Mouse (Mus musculus) heart, embryonic 12.5 days (tissue): ENCODE measurements at regions not wholly inside any gene's neighbourhood (a gene's known extent, or its start where the extent isn't known, plus 50 kb on each side); places are given as distances from the start of the nearest gene placed in this dataset.

Experiments used
- ATAC-seq: fragments of 200-750 bp; cut with Nextera tagmentation; 2 replicates; pipeline ENCODE4 v1.8.0; 2017; ENCODE audit warnings: moderate TSS enrichment, moderate library complexity; ENCODE audit not compliant: insufficient number of reproducible peaks, low FRiP score
- H3K27ac ChIP-seq: fragments of 300-500 bp; sonication (generic); 2 replicates; pipeline ENCODE4 v1.5.1; 2016; ENCODE audit warnings: mild to moderate bottlenecking, moderate library complexity; ENCODE audit not compliant: poor library complexity, severe bottlenecking
- H3K27me3 ChIP-seq: fragments of 300-500 bp; sonication (generic); replicated peaks from 2 replicates; pipeline ENCODE4 v1.6.1; 2016; ENCODE audit warnings: mild to moderate bottlenecking, moderate library complexity
- H3K36me3 ChIP-seq: fragments of 300-500 bp; sonication (generic); 2 replicates; pipeline ENCODE4 v1.6.1; 2016; ENCODE audit warnings: mild to moderate bottlenecking, moderate library complexity
- H3K4me1 ChIP-seq: fragments of 300-500 bp; sonication (generic); replicated peaks from 2 replicates; pipeline ENCODE4 v1.6.1; 2016; ENCODE audit warnings: mild to moderate bottlenecking
- H3K4me2 ChIP-seq: fragments of 300-500 bp; sonication (generic); 2 replicates; pipeline ENCODE4 v1.6.1; 2016; ENCODE audit warnings: mild to moderate bottlenecking, moderate library complexity
- H3K4me3 ChIP-seq: fragments of 300-500 bp; sonication (generic); 2 replicates; pipeline ENCODE4 v1.5.1; 2016; ENCODE audit warnings: mild to moderate bottlenecking
- H3K9ac ChIP-seq: fragments of 300-500 bp; sonication (generic); 2 replicates; pipeline ENCODE4 v1.6.1; 2016; ENCODE audit warnings: mild to moderate bottlenecking, moderate library complexity
- H3K9me3 ChIP-seq: fragments of 300-500 bp; sonication (generic); replicated peaks from 2 replicates; pipeline ENCODE4 v1.6.1; 2016; ENCODE audit warnings: mild to moderate bottlenecking, moderate library complexity
- whole genome bisulfite sequencing: fragments of 180-500 bp; shearing (Covaris S2); methylation state at CpG from one replicate; pipeline ENCODE4 v1.1.7; 2016; 5-methylcytosine and 5-hydroxymethylcytosine counted together

DNA sequence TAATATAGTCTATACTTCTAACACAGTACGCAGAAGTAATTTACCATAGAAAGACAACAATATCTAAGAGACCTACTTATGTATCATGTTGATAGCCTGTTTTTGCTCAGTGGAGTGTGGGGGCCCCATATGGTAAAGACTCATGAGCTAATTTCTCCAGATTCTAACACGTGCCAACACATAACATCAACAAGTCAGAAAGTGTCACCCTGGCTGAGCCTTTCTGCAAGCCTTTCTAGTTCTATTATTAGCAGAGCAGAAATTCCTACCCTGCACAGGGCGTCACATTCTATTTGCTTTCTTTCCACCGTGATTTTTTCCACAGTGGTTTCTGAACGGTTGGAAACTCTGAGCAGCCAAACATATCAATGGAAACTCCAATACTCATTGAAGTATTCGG lies 219.5 kb downstream of the Efnb2 start:
- H3K27me3 ChIP-seq: no peaks in the 10 kb centered on the region
- WGBS: 30% methylated on average over 6 of the region's 6 CpGs
- no peak overlapping the region for H3K9ac ChIP-seq
- H3K4me3 ChIP-seq: no peak overlapping the region
- H3K4me1 ChIP-seq: peaks cover 25% of the 10 kb centered on the region
- no peaks in the 10 kb centered on the region for H3K9me3 ChIP-seq
- no peaks in the 10 kb centered on the region for H3K36me3 ChIP-seq
- ATAC-seq: peak; percentile 68
- peak overlapping the region; percentile 52 for H3K4me2 ChIP-seq
- peak overlapping the region; percentile 64; the same call in 1 of the 2 replicates for H3K27ac ChIP-seq

DNA sequence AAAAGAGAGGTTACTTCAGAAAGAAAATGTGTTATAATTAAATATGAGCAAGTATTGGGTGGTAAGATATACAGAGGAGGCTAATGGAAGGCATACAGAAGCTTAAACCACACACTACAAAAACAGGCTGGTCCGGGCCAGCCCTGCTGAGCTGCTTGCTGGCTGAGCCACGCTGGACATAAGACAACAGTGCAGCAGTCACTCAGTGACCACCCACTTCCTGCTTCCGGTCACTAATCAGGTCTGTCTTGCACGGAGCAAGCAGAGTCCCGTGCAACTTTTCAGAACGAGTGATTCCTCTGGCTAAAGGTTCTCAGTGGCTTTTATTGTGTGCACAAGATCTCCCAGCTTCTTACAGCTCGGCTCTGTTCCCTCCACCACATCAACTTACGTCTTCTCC lies 220.1 kb downstream of the Efnb2 start:
- Histone ChIP-seq H3K9ac (peak overlapping the region; percentile 54; the same call in 1 of the 2 replicates), H3K4me3 (peak overlapping the region; percentile 20; the same call in 1 of the 2 replicates), H3K36me3 (no peaks in the 10 kb centered on the region), H3K4me1 (peaks cover 25% of the 10 kb centered on the region), H3K27ac (peak overlapping the region; percentile 63), H3K27me3 (no peaks in the 10 kb centered on the region), H3K9me3 (no peaks in the 10 kb centered on the region), H3K4me2 (peak overlapping the region; percentile 52)
- ATAC-seq: peak; percentile 74
- WGBS: 40% methylated on average over 8 of the region's 8 CpGs

DNA sequence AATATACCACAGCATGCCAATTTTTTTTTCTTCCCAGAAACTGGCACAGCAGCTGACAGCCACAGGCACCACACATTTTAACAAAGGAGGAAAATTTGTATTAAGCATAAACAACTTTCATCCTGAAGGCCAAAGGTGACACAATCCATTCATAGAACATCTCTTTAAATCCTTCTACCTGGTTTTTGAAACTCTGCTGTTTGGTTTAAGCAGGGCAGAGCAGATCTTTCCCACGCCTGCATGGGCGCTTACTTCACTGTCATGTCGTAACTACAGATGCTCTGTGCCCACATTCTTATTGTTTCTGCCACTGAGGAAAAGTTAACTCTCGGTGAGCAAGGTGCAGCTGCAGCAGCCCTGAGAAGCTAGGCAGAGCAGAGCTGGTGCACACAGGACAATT lies 234.8 kb downstream of the Efnb2 start:
- Histone ChIP-seq H3K4me3 (no peak overlapping the region), H3K27me3 (no peaks in the 10 kb centered on the region), H3K9ac (no peak overlapping the region), H3K4me1 (0 out of 2 replicates have a peak, but pooled peaks cover 5% of the 10 kb centered on the region), H3K27ac (no peak overlapping the region), H3K9me3 (no peaks in the 10 kb centered on the region), H3K4me2 (no peak overlapping the region), H3K36me3 (no peaks in the 10 kb centered on the region)
- 64% methylated on average over 4 of the region's 4 CpGs for WGBS
- no peak for ATAC-seq

DNA sequence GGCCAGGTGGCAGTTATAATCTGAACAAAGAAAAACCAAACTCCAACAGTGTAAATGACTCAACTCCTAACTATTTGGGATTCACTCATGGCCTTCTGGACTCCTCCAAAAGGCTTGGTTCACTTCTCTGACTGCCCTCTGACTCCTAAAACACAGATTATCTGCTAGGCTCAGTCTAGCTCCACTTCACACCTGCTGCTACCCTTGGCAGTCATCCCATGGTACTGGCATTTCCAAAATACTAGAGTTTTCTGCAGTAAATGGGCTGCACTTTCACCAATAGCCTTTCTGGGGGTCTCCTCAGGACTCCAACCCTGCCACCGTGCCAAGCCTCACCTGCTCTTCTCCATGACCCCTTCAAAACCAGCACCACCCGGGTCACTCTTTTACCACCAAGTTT lies 237.6 kb downstream of the Efnb2 start:
- ATAC-seq: no peak
- 86% methylated on average over 2 of the region's 2 CpGs for WGBS

DNA sequence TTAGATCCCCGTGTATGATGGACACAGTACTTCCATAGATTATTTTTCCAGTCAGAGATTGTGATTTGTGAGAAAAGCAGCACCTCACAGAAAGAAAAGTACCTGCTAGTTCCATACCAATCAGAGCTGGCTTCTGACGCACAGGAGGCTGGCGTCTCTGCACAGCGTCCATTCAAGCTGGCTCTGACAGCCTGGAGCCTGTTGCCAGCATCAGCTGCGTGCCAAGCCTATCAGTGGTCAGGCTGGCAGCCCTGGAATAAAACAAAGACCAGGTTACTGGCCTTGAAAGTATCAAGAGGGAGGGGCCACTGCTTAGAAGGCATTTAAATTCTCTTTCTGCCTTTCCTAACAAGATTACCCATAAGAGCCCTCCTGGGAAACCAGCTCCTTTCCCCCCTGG lies 239.3 kb downstream of the Efnb2 start:
- Histone ChIP-seq H3K27me3 (no peaks in the 10 kb centered on the region), H3K9me3 (no peaks in the 10 kb centered on the region), H3K4me3 (no peak overlapping the region), H3K36me3 (no peaks in the 10 kb centered on the region), H3K9ac (no peak overlapping the region), H3K4me1 (0 out of 2 replicates have a peak, but pooled peaks cover 5% of the 10 kb centered on the region), H3K27ac (no peak overlapping the region), H3K4me2 (no peak overlapping the region)
- no peak for ATAC-seq
- WGBS: 45% methylated on average over 5 of the region's 5 CpGs

More for the DNA sequence above, 237.6 kb downstream of the Efnb2 start:
- H3K4me2 ChIP-seq: no peak overlapping the region
- no peak overlapping the region for H3K9ac ChIP-seq
- no peak overlapping the region for H3K4me3 ChIP-seq
- H3K4me1 ChIP-seq: 0 out of 2 replicates have a peak, but pooled peaks cover 5% of the 10 kb centered on the region
- no peak overlapping the region for H3K27ac ChIP-seq
- H3K9me3 ChIP-seq: no peaks in the 10 kb centered on the region
- no peaks in the 10 kb centered on the region for H3K27me3 ChIP-seq
- no peaks in the 10 kb centered on the region for H3K36me3 ChIP-seq

DNA sequence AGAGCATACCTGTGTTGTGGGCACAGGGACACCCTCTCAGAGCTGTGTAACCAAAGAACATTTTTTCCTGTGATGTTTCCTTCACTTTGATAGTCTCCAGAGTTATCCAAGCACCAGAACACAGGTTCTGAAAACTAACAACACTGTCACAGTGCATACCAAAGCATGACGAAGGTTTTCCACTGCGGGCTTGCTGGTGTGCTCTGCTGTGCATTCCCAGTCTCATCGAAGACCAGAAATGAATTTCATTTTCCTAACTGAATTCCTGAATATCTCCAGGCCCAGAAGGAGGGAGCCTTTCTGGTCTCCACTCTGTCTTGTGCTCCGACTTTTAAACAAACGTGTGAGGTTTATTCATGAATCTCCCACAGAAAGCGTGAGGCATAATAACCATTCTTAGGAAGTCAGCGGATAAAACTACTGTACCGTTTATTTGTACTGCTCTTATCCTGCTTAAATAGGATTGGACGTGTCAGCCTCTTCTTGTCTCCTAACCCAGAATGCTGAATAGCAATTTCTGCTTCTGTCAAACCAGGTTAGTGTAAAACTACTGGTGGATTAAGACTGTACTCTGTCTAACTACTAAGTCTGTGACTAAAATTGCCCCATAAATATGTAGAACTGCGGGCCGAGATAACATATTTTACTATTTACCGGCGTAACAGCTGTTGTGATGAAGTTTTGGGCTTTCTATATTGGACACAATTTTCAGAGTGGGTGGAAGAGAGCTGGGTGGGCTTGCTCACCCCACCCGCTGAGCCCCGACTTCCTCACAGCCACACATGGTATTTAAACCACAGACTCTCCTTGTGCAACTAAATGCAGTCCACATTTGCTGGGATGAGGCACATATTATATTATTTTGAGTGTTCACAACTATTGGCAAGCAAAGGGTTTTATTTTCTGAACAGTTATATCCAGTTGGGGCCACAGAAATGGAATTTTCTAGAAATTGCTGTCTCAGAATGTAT lies 241.4 kb downstream of the Efnb2 start:
- Histone ChIP-seq H3K4me2 (no peak overlapping the region), H3K9ac (no peak overlapping the region), H3K9me3 (no peaks in the 10 kb centered on the region), H3K36me3 (no peaks in the 10 kb centered on the region), H3K4me1 (0 out of 2 replicates have a peak, but pooled peaks cover 10% of the 10 kb centered on the region), H3K4me3 (no peak overlapping the region), H3K27me3 (no peaks in the 10 kb centered on the region), H3K27ac (no peak overlapping the region)
- 75% methylated on average over 15 of the region's 15 CpGs for WGBS
- ATAC-seq: no peak

DNA sequence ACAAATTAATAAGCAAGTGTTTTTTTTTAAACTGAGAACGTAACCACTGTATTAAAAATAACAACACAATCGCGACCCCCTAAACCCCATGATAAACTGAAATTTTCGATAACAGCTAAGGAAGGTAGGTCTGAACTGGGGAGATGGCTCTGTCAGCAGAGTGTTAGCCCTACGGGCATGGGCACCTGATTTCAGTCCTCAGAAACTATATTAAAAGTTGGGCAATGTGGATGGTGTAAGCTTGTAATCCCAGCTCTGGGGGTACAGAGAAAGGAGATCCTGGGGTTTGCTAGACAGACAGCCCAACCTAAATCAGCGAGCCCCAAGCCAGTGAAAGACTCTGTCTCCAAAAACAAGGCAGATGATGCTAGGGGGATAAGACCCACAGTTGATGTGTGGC lies 242.1 kb downstream of the Efnb2 start:
- Histone ChIP-seq H3K9me3 (no peaks in the 10 kb centered on the region), H3K4me3 (no peak overlapping the region), H3K4me1 (0 out of 2 replicates have a peak, but pooled peaks cover 10% of the 10 kb centered on the region), H3K36me3 (no peaks in the 10 kb centered on the region), H3K27ac (no peak overlapping the region), H3K27me3 (no peaks in the 10 kb centered on the region), H3K9ac (no peak overlapping the region), H3K4me2 (no peak overlapping the region)
- ATAC-seq: no peak
- WGBS: 85% methylated on average over 6 of the region's 6 CpGs

DNA sequence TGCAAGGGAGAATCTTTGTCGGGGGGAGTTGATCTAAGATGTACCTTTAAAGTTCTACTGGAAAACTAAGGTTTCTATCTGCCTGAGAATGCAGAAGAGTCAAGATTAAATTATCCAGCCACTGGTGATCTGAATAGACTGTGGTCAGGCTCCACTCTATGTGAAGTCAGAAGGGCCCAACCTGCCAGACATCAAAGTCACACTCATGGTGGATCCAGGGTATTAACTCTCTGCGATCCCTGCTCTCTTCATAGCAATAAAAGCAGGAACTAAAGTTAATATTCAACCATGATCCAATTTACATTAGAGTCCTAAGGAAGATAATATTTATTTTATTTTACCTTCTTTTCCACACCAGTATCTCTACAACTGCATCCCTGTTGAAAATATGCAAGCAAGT lies 242.5 kb downstream of the Efnb2 start:
- Histone ChIP-seq H3K4me1 (0 out of 2 replicates have a peak, but pooled peaks cover 10% of the 10 kb centered on the region), H3K9ac (no peak overlapping the region), H3K9me3 (no peaks in the 10 kb centered on the region), H3K4me3 (no peak overlapping the region), H3K27ac (no peak overlapping the region), H3K27me3 (no peaks in the 10 kb centered on the region), H3K4me2 (no peak overlapping the region), H3K36me3 (no peaks in the 10 kb centered on the region)
- no peak for ATAC-seq
- whole genome bisulfite sequencing: 77% methylated on average over 2 of the region's 2 CpGs

DNA sequence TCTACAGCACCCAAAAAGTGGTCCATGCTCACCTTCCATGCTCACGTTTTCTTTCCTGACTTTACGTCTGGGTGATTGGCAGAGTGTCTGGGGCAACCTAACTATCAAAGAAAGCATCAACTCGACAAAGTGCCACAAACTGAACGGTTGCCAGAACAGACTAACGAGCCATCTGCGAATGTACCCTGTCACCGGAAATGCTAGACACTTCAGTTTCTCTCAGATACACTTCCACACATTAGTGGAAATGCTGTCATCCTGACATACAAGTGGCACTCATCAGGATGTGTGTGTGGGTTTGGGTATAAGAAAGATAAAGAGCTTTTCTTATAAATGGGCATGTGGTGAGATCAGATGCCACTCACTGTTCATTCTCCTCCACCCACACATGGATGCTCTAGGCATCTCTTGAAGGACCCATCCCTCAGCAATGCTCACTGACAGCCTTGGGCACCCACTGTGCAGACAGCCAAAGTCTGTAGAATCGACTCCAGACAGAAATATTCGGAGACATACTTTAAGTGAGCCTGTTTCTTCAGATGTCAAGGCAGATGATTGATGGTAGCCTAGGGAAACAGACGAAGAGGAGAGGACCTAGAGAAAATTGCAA lies 244.8 kb downstream of the Efnb2 start:
- Histone ChIP-seq H3K36me3 (no peaks in the 10 kb centered on the region), H3K27ac (no peak overlapping the region), H3K4me3 (no peak overlapping the region), H3K9ac (no peak overlapping the region), H3K4me1 (0 out of 2 replicates have a peak, but pooled peaks cover 5% of the 10 kb centered on the region), H3K9me3 (no peaks in the 10 kb centered on the region), H3K27me3 (no peaks in the 10 kb centered on the region), H3K4me2 (no peak overlapping the region)
- ATAC-seq: no peak
- WGBS: 53% methylated on average over 10 of the region's 10 CpGs

DNA sequence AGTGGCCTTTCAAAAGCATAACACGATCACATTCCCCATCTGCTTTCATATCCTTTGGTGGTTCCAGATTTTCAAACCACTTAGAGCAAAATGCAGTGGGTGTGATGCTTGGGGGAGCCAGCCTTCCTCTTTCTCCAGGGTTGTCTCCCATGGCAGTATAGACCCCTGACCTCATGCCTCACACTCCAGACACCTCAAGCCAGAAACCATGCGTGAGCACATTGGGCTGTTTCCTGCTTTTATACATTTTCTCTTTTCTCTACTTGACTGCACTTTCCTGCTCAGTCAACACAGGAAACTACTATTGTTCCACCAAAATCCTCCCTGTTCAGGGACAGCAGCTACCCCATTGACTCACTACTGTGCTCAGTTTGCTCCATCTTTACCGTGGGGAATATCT lies 253.7 kb downstream of the Efnb2 start:
- H3K9me3 ChIP-seq: peaks cover 7% of the 10 kb centered on the region; the same call in 1 of the 2 replicates
- no peak for ATAC-seq
- 69% methylated on average over 3 of the region's 3 CpGs for WGBS
- no peak overlapping the region for H3K4me3 ChIP-seq
- H3K27ac ChIP-seq: no peak overlapping the region
- no peak overlapping the region for H3K4me2 ChIP-seq
- no peaks in the 10 kb centered on the region for H3K4me1 ChIP-seq
- no peaks in the 10 kb centered on the region for H3K27me3 ChIP-seq
- H3K9ac ChIP-seq: no peak overlapping the region
- H3K36me3 ChIP-seq: no peaks in the 10 kb centered on the region

DNA sequence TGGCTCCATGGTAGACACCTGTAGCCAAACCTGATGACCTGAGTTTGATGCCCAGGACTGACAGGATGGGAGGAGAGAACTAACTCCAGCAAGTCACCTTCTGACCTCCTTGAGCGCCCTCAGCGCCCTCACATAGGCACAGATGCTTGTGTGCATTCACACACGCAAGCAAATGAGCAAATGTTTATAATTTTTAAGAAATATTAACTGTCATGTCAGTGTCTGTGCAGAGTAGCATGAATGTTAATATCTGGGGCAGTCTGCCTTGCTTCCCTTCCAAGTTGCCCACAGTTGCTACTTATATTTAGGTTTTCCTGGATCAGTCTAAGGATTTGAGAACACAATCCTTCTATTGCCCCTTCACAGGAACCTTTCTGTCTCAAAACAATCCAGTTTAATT lies 257.6 kb downstream of the Efnb2 start:
- no peak overlapping the region for H3K9ac ChIP-seq
- 93% methylated on average over 3 of the region's 3 CpGs for WGBS
- no peak overlapping the region for H3K27ac ChIP-seq
- H3K27me3 ChIP-seq: no peaks in the 10 kb centered on the region
- no peaks in the 10 kb centered on the region for H3K4me1 ChIP-seq
- peaks cover 2% of the 10 kb centered on the region; the same call in 1 of the 2 replicates for H3K9me3 ChIP-seq
- no peak for ATAC-seq
- H3K36me3 ChIP-seq: no peaks in the 10 kb centered on the region
- H3K4me3 ChIP-seq: no peak overlapping the region
- H3K4me2 ChIP-seq: no peak overlapping the region
